Mouse (Mus musculus): ENCODE data around the gene Adap1. TPM values are rescaled to one million over a fixed set of nuclear protein-coding genes. Genes with fewer than 3 reads are reported as not detected.

The Adap1 gene
- total and polyA plus RNA-seq, 3 experiments, result 1.5 to 2.8 (median 1.7) TPM

- TF ChIP-seq POLR2A (IDR thresholded peaks at IDR 0.05; ENCODE audit: insufficient read depth, low read depth, low read length), result no peak
- TF ChIP-seq CTCF (IDR thresholded peaks at IDR 0.05), result no peak
- no peak for TF ChIP-seq EP300 (IDR thresholded peaks at IDR 0.05; ENCODE audit: insufficient read depth, low read depth, low read length)
- no peak overlapping the region for H3K9ac ChIP-seq (ENCODE audit: low read depth, low read length)
- intact Hi-C loops (cut with DNase I), result no loop called here
- no peak overlapping the region for H3K27ac ChIP-seq
- H3K4me1 ChIP-seq (ENCODE audit: control insufficient read depth, insufficient read depth, low read length), result peaks cover 6% of the 10 kb centered on the region
- no peak overlapping the region for H3K4me3 ChIP-seq
- H3K27me3 ChIP-seq (ENCODE audit: control insufficient read depth, insufficient read depth, low read length), result no peaks in the 10 kb centered on the region
- WGBS, result 95% methylated on average over 10 of the region's 10 CpGs
- H3K79me2 ChIP-seq (replicated peaks; ENCODE audit: control insufficient read depth, insufficient read depth, low read length), result no peaks in the 10 kb centered on the region
- peaks cover 7% of the 10 kb centered on the region for H3K36me3 ChIP-seq (ENCODE audit: control insufficient read depth, insufficient read depth, low read length)
- no peak for DNase-seq
Observed at GRCm38 (mm10) chr5:139223331-139223730, 102.1 kb downstream of the Adap1 start.

Small RNA genes lying within 50 kb of the gene (microRNA-seq; reads per million reads assigned to microRNA genes)
- 109 to 233 reads per million in 2 experiments for gene Mir339

Other genes starting within 250 kb of the Adap1 start
- gene Prkar1b, start 175.6 kb downstream of the Adap1 start, total RNA-seq (2021), result 1 to 10 TPM; 1.4 to 1.5 TPM
- gene Prkar1b, start 175.6 kb downstream of the Adap1 start, polyA plus RNA-seq (2012; rRNA removed), result 2.0 and 2.8 TPM in 2 replicates
- 10 to 100 TPM; 16.1 to 16.7 TPM for gene Dnaaf5, start 175.4 kb downstream of the Adap1 start, total RNA-seq (2021)
- gene Dnaaf5, start 175.4 kb downstream of the Adap1 start, polyA plus RNA-seq (2012; rRNA removed), result 12.1 and 12.2 TPM in 2 replicates
- gene Sun1, start 125.0 kb downstream of the Adap1 start, total RNA-seq (2021), result 10 to 100 TPM; 45.9 to 50.3 TPM
- 34.1 and 50.8 TPM in 2 replicates for gene Sun1, start 125.0 kb downstream of the Adap1 start, polyA plus RNA-seq (2012; rRNA removed)
- 10 to 100 TPM; 38.2 to 45.4 TPM for gene Get4, start 73.3 kb downstream of the Adap1 start, total RNA-seq (2021)
- gene Get4, start 73.3 kb downstream of the Adap1 start, polyA plus RNA-seq (2012; rRNA removed), result 57.3 and 59.6 TPM in 2 replicates
- gene Cox19, start 25.8 kb upstream of the Adap1 start, total RNA-seq (2021), result 10 to 100 TPM; 82.8 to 94.8 TPM
- gene Cox19, start 25.8 kb upstream of the Adap1 start, polyA plus RNA-seq (2012; rRNA removed), result 110 and 112 TPM in 2 replicates
- gene Cyp2w1, start 27.0 kb upstream of the Adap1 start, total RNA-seq (2021), result not detected
- gene Cyp2w1, start 27.0 kb upstream of the Adap1 start, polyA plus RNA-seq (2012; rRNA removed), result not detected in 2 replicates
- gene Gpr146, start 52.1 kb upstream of the Adap1 start, total RNA-seq (2021), result 10 to 100 TPM; 42.9 to 56.6 TPM
- gene Gpr146, start 52.1 kb upstream of the Adap1 start, polyA plus RNA-seq (2012; rRNA removed), result 62.4 and 77.0 TPM in 2 replicates
- gene C130050O18Rik, start 79.7 kb upstream of the Adap1 start, total RNA-seq (2021), result 1 to 10 TPM in 1 of 2 experiments, under 1 TPM in 1; 0.68 to 1.1 TPM
- gene C130050O18Rik, start 79.7 kb upstream of the Adap1 start, polyA plus RNA-seq (2012; rRNA removed), result 0.98 and 1.1 TPM in 2 replicates
- 1 to 10 TPM; 1.4 to 1.5 TPM for gene Gper1, start 97.5 kb upstream of the Adap1 start, total RNA-seq (2021)
- 2.0 and 4.9 TPM in 2 replicates for gene Gper1, start 97.5 kb upstream of the Adap1 start, polyA plus RNA-seq (2012; rRNA removed)
- 1 to 10 TPM; 4.9 to 5.6 TPM for gene 3110082I17Rik, start 134.9 kb upstream of the Adap1 start, total RNA-seq (2021)
- gene 3110082I17Rik, start 134.9 kb upstream of the Adap1 start, polyA plus RNA-seq (2012; rRNA removed), result 5.4 and 5.7 TPM in 2 replicates
- gene Zfand2a, start 158.9 kb upstream of the Adap1 start, total RNA-seq (2021), result 10 to 100 TPM; 14.0 to 16.7 TPM
- 12.0 and 17.6 TPM in 2 replicates for gene Zfand2a, start 158.9 kb upstream of the Adap1 start, polyA plus RNA-seq (2012; rRNA removed)
- gene Uncx, start 217.9 kb upstream of the Adap1 start, total RNA-seq (2021), result not detected
- gene Uncx, start 217.9 kb upstream of the Adap1 start, polyA plus RNA-seq (2012; rRNA removed), result not detected in 2 replicates

All from heart, adult 2 months (tissue).